Mouse (Mus musculus): Measurements from ENCODE around the gene Vstm4.

- TF ChIP-seq CTCF (IDR thresholded peaks at IDR 0.05; ENCODE audit: low read depth) = no peak
- no peak for TF ChIP-seq EP300 (optimal IDR thresholded peaks at IDR 0.05)
These were observed 39.3 kb upstream of the Vstm4 start for GRCm38 (mm10) chr14:32817258-32817657.

Measured in stomach, postnatal 0 days (tissue).